In the genomic region with DNA sequence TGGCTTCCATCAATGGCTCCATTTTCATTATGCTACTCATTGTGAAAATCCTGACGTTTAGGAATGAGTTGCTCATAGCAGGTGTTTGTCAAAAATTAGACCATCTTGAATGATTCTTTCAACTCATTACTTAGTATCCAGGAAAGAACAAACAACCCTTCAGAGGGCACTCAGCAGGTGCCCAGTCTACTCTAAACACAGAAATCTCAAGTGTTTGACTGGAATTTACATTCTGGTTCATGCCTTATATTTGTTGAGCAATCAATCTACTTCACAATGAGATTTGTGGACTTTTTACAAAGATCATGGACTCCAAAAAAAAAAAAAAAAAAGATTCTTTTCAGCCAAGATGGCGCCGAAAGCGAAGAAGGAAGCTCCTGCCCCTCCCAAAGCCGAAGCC, we compare ENCODE assay signal across 16 mouse cellular contexts.
"Had no signal": no experiment of that assay in that cellular context is flagged by ENCODE, and none has a peak within 500 bp of the region (broad histone marks: within the 10 kb centered on the region; RNA-seq: fewer than 3 reads in every experiment).

No protein-coding gene starts in this region.

- H3K27ac ChIP-seq: neural tube, embryonic 13.5 days; neural tube, embryonic 15.5 days; stomach, embryonic 15.5 days; stomach, postnatal 0 days had no signal

- H3K27me3 ChIP-seq: neural tube, embryonic 13.5 days; neural tube, embryonic 15.5 days; stomach, embryonic 15.5 days had no signal

- H3K4me3 ChIP-seq: neural tube, embryonic 13.5 days; neural tube, embryonic 15.5 days; stomach, embryonic 15.5 days had no signal

- H3K4me1 ChIP-seq: neural tube, embryonic 15.5 days; stomach, embryonic 15.5 days had no signal

- H3K9ac ChIP-seq: neural tube, embryonic 13.5 days; neural tube, embryonic 15.5 days; stomach, embryonic 15.5 days had no signal

- H3K9me3 ChIP-seq: neural tube, embryonic 13.5 days; neural tube, embryonic 15.5 days; stomach, embryonic 15.5 days had no signal

- DNase-seq: retina, postnatal 1 day; right cerebral cortex, adult 18-20 months; right cerebral cortex, postnatal 14 days; right cerebral cortex, postnatal 25 days; right cerebral cortex, postnatal 4 days; spleen, adult 18-20 months; thymus, adult 18-20 months; thymus, adult 2 months; thymus, postnatal 14 days; thymus, postnatal 25 days; thymus, postnatal 36 days; thymus, postnatal 4 days had no signal

- H3K4me2 ChIP-seq: neural tube, embryonic 13.5 days; neural tube, embryonic 15.5 days; stomach, embryonic 15.5 days had no signal

- H3K36me3 ChIP-seq: neural tube, embryonic 13.5 days; neural tube, embryonic 15.5 days; stomach, embryonic 15.5 days had no signal
